Mouse (Mus musculus) E14TG2a.4 (cell line): ENCODE measurements around the gene Plcb1.

ENCODE experiments used
- CTCF ChIP-seq: conservative IDR thresholded peaks from 2 replicates; pipeline ENCODE4 v1.5.1; 2014; ENCODE audit warnings: low read length
- NANOG ChIP-seq: IDR thresholded peaks from 2 replicates; pipeline ENCODE4 v1.6.1; 2014; ENCODE audit warnings: borderline replicate concordance, low read length, mixed read lengths
- POU5F1 ChIP-seq: IDR thresholded peaks from 2 replicates; pipeline ENCODE4 v1.6.1; 2014; ENCODE audit warnings: low read length, borderline replicate concordance

- TF ChIP-seq CTCF (no peak), NANOG (no peak), POU5F1 (no peak)
Observed at GRCm38 (mm10) chr2:134930961-134931360, 145.1 kb downstream of the Plcb1 start.
